Mouse (Mus musculus): ENCODE data around the gene Capn9.

GRCm38 (mm10) chr8:124643540-124644339 is 67.8 kb downstream of the Capn9 start:
- no peak for TF ChIP-seq CTCF (IDR thresholded peaks at IDR 0.05; ENCODE audit: borderline replicate concordance, extremely low read depth, insufficient read depth, insufficient read length)
- TF ChIP-seq POLR2A (IDR thresholded peaks at IDR 0.05; ENCODE audit: borderline replicate concordance, extremely low read depth, insufficient read depth, insufficient read length, poor library complexity, severe bottlenecking), result no peak

All from brain, embryonic 14.5 days (tissue).